Mouse (Mus musculus) olfactory bulb, adult 2 months (tissue): ENCODE data around the gene Ptprcap.

Source experiments
- CTCF ChIP-seq: fragments of 200-500 bp; IDR thresholded peaks from 2 replicates; pipeline ENCODE4 v1.5.1; 2012; ENCODE audit warnings: low read depth, mild to moderate bottlenecking, low read length, moderate library complexity; ENCODE audit not compliant: insufficient read depth
- POLR2A ChIP-seq: fragments of 200-500 bp; IDR thresholded peaks from 2 replicates; pipeline ENCODE4 v1.6.1; 2012; ENCODE audit warnings: mild to moderate bottlenecking, low read depth, low read length, moderate library complexity; ENCODE audit not compliant: insufficient read depth

GRCm38 (mm10) chr19:4148491-4148806, 5.0 kb upstream of the Ptprcap start, which contains the start of gene Coro1b:
- TF ChIP-seq CTCF, result no peak
- TF ChIP-seq POLR2A, result peak; percentile 80
